ENCODE assay signal across 10 mouse cellular contexts in the genomic region with DNA sequence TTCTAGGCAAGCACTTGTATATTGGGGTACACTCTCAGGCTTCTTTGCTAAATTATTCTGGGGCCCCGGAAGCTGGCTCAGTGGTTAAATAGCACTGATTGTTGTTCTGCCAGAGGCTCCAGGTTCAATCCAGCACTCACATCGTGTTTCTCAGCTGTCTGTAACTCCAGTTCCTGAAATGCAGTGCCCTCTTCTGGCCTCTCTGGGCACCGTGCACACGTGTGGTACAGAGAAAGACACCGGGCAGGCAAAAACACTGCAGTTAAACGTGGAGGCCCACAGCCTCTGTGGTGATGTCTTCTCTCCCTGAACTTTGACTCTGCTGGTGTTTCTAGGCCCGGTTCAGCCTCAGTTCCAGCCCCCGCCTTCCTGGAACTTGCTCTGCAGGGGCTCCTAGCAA. TPM values are rescaled to one million over a fixed set of nuclear protein-coding genes. Genes with fewer than 3 reads are reported as not detected.
A peak's percentile ranks its signal among the peaks of the same experiment; 100 is the strongest.
DNase-seq lines count a peak whose midpoint lies in the region; ATAC-seq and TF ChIP-seq lines count a peak whose summit lies in the region.
"Had no signal": no experiment of that assay in that cellular context is flagged by ENCODE, and none has a peak within 500 bp of the region (broad histone marks: within the 10 kb centered on the region; RNA-seq: fewer than 3 reads in every experiment).

No protein-coding gene starts in this region.

- H3K9ac ChIP-seq in heart, embryonic 12.5 days: no peak overlapping the region
- H3K9ac ChIP-seq in CH12.LX (ENCODE audit: insufficient read depth, low read depth): peak overlapping the region; percentile 79
- no peak overlapping the region for H3K9ac ChIP-seq in kidney, postnatal 0 days (ENCODE audit: low read depth, low read length)
- H3K9ac ChIP-seq: embryonic facial prominence, embryonic 13.5 days had no signal

- no peak overlapping the region for H3K4me3 ChIP-seq in heart, embryonic 12.5 days
- peak overlapping the region; percentile 36 to 48 (median 37) for H3K4me3 ChIP-seq in CH12.LX (replicated peaks in 1 of 3; ENCODE audit: low read depth in 2 of 3, low read length in 2 of 3, poor library complexity in 1 of 3)
- H3K4me3 ChIP-seq in cortical plate, adult 2 months (ENCODE audit: insufficient read depth, low read length): no peak overlapping the region
- H3K4me3 ChIP-seq in kidney, postnatal 0 days (replicated peaks; ENCODE audit: low read depth, low read length): no peak overlapping the region
- H3K4me3 ChIP-seq: embryonic facial prominence, embryonic 13.5 days; myocyte had no signal

- H3K4me2 ChIP-seq in heart, embryonic 12.5 days: no peak overlapping the region
- H3K4me2 ChIP-seq in CH12.LX (ENCODE audit: insufficient read depth, low read depth, poor library complexity, severe bottlenecking): peak overlapping the region; percentile 80
- H3K4me2 ChIP-seq in kidney, postnatal 0 days (ENCODE audit: low read length): no peak overlapping the region
- H3K4me2 ChIP-seq: embryonic facial prominence, embryonic 13.5 days had no signal

- no peaks in the 10 kb centered on the region for H3K27me3 ChIP-seq in heart, embryonic 12.5 days (replicated peaks)
- H3K27me3 ChIP-seq in CH12.LX (replicated peaks): no peaks in the 10 kb centered on the region
- H3K27me3 ChIP-seq in kidney, postnatal 0 days (ENCODE audit: insufficient read depth, low read length): no peaks in the 10 kb centered on the region
- H3K27me3 ChIP-seq: embryonic facial prominence, embryonic 13.5 days had no signal

- no peak for ATAC-seq in heart, embryonic 12.5 days (ENCODE audit: insufficient number of reproducible peaks, low FRiP score)
- peak; percentile 54 for ATAC-seq in kidney, postnatal 0 days (replicated peaks; ENCODE audit: low FRiP score, low read depth)
- ATAC-seq in megakaryocyte progenitor cell, adult 5-6 weeks (replicated peaks; ENCODE audit: poor library complexity): peak; percentile 57

- H3K36me3 ChIP-seq in heart, embryonic 12.5 days: no peaks in the 10 kb centered on the region
- no peaks in the 10 kb centered on the region for H3K36me3 ChIP-seq in CH12.LX (replicated peaks in 1 of 2; ENCODE audit: control insufficient read depth in 1 of 2, insufficient read depth in 1 of 2, low read length in 1 of 2)
- H3K36me3 ChIP-seq in kidney, postnatal 0 days (ENCODE audit: insufficient read depth, low read length): no peaks in the 10 kb centered on the region
- H3K36me3 ChIP-seq: embryonic facial prominence, embryonic 13.5 days had no signal

- WGBS in heart, embryonic 12.5 days: 22% methylated on average over 8 of the region's 8 CpGs
- 19% methylated on average over 8 of the region's 8 CpGs for WGBS in kidney, postnatal 0 days

- no peak; the same call in 1 of the 2 replicates for TF ChIP-seq POLR2A in CH12.LX (IDR thresholded peaks at IDR 0.05; ENCODE audit: low read depth, low read length)
- TF ChIP-seq POLR2A in cortical plate, adult 2 months (IDR thresholded peaks at IDR 0.05; ENCODE audit: extremely low read depth, insufficient read depth, low read length): no peak

- DNase-seq in heart, postnatal 14 days: peak; percentile 28 to 54
- peak; percentile 80 for DNase-seq in CH12.LX (ENCODE audit: extremely low read depth)
- peak; percentile 80 for DNase-seq in kidney, postnatal 0 days (ENCODE audit: low spot score)
- DNase-seq in yolk sac, embryonic 10.5 days (ENCODE audit: low spot score): peak; percentile 40
- no peak for DNase-seq in layer of hippocampus, postnatal 10 days (ENCODE audit: low spot score in 2 of 2)

- H3K4me1 ChIP-seq in heart, embryonic 12.5 days (replicated peaks): peaks cover 11% of the 10 kb centered on the region; the same call in 1 of the 2 replicates
- H3K4me1 ChIP-seq in CH12.LX (ENCODE audit: control insufficient read depth in 1 of 2, insufficient read depth in 2 of 2): peaks cover 33 to 76% of the 10 kb centered on the region in 2 experiments
- H3K4me1 ChIP-seq in cortical plate, adult 2 months (ENCODE audit: control insufficient read depth, insufficient read depth, low read length): no peaks in the 10 kb centered on the region
- H3K4me1 ChIP-seq in kidney, postnatal 0 days (replicated peaks; ENCODE audit: insufficient read depth, low read length): peaks cover 10% of the 10 kb centered on the region; the same call in 1 of the 2 replicates

- TF ChIP-seq RAD21 in CH12.LX (IDR thresholded peaks at IDR 0.05; ENCODE audit: low read depth, low read length): peak; percentile 68

- no peaks in the 10 kb centered on the region for H3K9me3 ChIP-seq in heart, embryonic 12.5 days (replicated peaks)
- H3K9me3 ChIP-seq in CH12.LX (replicated peaks; ENCODE audit: low read length): no peaks in the 10 kb centered on the region
- no peaks in the 10 kb centered on the region for H3K9me3 ChIP-seq in kidney, postnatal 0 days (replicated peaks; ENCODE audit: low read length)
- H3K9me3 ChIP-seq: embryonic facial prominence, embryonic 13.5 days had no signal

- no peak overlapping the region for H3K27ac ChIP-seq in heart, embryonic 12.5 days (ENCODE audit: poor library complexity, severe bottlenecking)
- peak overlapping the region; percentile 82 for H3K27ac ChIP-seq in CH12.LX (ENCODE audit: insufficient read depth, low read depth)
- H3K27ac ChIP-seq in cortical plate, adult 2 months (ENCODE audit: insufficient read depth, low read length): no peak overlapping the region
- H3K27ac ChIP-seq in kidney, postnatal 0 days: peak overlapping the region; percentile 81
- H3K27ac ChIP-seq: embryonic facial prominence, embryonic 13.5 days had no signal

- in situ Hi-C loops in CH12.LX (cut with MboI; ENCODE audit: low pct_ligation_motif_present, low pct_unique_long_range_greater_than_20kb, low sequenced_read_pairs): no loop called here

- intact Hi-C loops in heart, postnatal 14 days (cut with DNase I): no loop called here

- TF ChIP-seq CTCF in CH12.LX (conservative IDR thresholded peaks at IDR 0.05 in 1 of 2, IDR thresholded peaks at IDR 0.05 in 1 of 2; ENCODE audit: low read depth in 2 of 2, low read length in 2 of 2): peak; percentile 13 to 88; a peak in 2 of 4 replicates
- peak; percentile 54 for TF ChIP-seq CTCF in cortical plate, adult 2 months (IDR thresholded peaks at IDR 0.05; ENCODE audit: extremely low read depth, insufficient read depth, low read length)
- peak; percentile 82 for TF ChIP-seq CTCF in kidney, postnatal 0 days (IDR thresholded peaks at IDR 0.05; ENCODE audit: low read depth)

- dilution Hi-C loops in CH12.LX (cut with MboI; ENCODE audit: extremely low pct_ligation_motif_present, extremely low pct_unique_long_range_greater_than_20kb, low sequenced_read_pairs): no loop called here

- no peak for TF ChIP-seq EP300 in CH12.LX (IDR thresholded peaks at IDR 0.05; ENCODE audit: low read length)

- peaks cover 5% of the 10 kb centered on the region for H3K79me2 ChIP-seq in CH12.LX (replicated peaks; ENCODE audit: control insufficient read depth, extremely low read depth, insufficient read depth, poor library complexity, severe bottlenecking)

RNA-seq across cellular contexts. Expression of a gene that starts 4.5 kb away (rescaled TPM):
- total RNA-seq in heart, postnatal 14 days (2021): 10 to 100 TPM; 29.3 to 30.2 TPM
- polyA plus RNA-seq in heart, embryonic 12.5 days (2016; fragmentation: Nextera tagmentation; extraction: Ambion mirVana): 86.4 and 87.2 TPM in 2 replicates
- total RNA-seq in CH12.LX (2012; rRNA removed): 209 and 215 TPM in 2 replicates
- total RNA-seq in CH12.LX (2014; rRNA removed): 203 and 223 TPM in 2 replicates
- polyA plus RNA-seq in CH12.LX (2012; ENCODE audit: insufficient read length, low read depth): 158 and 159 TPM in 2 replicates
- 26.2 and 27.5 TPM in 2 replicates for polyA plus RNA-seq in cortical plate, adult 2 months (2012; rRNA removed)
- 207 and 215 TPM in 2 replicates for polyA plus RNA-seq in kidney, postnatal 0 days (2015; fragmentation: Nextera tagmentation; extraction: Ambion mirVana)
- total RNA-seq in megakaryocyte progenitor cell, adult 5-6 weeks (2015): 63.9 and 74.4 TPM in 2 replicates
- 161 and 168 TPM in 2 replicates for total RNA-seq in megakaryocyte progenitor cell, adult 5-6 weeks (2017)
- total RNA-seq in layer of hippocampus, postnatal 10 days (2021): 10 to 100 TPM; 45.7 to 49.4 TPM

RNA-seq across cellular contexts. Expression of a gene that starts 17.7 kb away (rescaled TPM):
- 1 to 10 TPM; 2.0 to 5.7 TPM for total RNA-seq in heart, postnatal 14 days (2021)
- 1.0 and 1.1 TPM in 2 replicates for polyA plus RNA-seq in heart, embryonic 12.5 days (2016; fragmentation: Nextera tagmentation; extraction: Ambion mirVana)
- 49.1 and 69.0 TPM in 2 replicates for total RNA-seq in CH12.LX (2012; rRNA removed)
- 36.7 and 43.9 TPM in 2 replicates for total RNA-seq in CH12.LX (2014; rRNA removed)
- 164 and 177 TPM in 2 replicates for polyA plus RNA-seq in CH12.LX (2012; ENCODE audit: insufficient read length, low read depth)
- polyA plus RNA-seq in cortical plate, adult 2 months (2012; rRNA removed): 1.1 and 1.3 TPM in 2 replicates
- polyA plus RNA-seq in kidney, postnatal 0 days (2015; fragmentation: Nextera tagmentation; extraction: Ambion mirVana): 0.93 and 1.1 TPM in 2 replicates
- total RNA-seq in megakaryocyte progenitor cell, adult 5-6 weeks (2015): 50.3 and 53.6 TPM in 2 replicates
- 21.4 and 23.8 TPM in 2 replicates for total RNA-seq in megakaryocyte progenitor cell, adult 5-6 weeks (2017)
- under 1 TPM; 0.51 to 0.89 TPM for total RNA-seq in layer of hippocampus, postnatal 10 days (2021)

RNA-seq across cellular contexts. Expression of a gene that starts 17.8 kb away (rescaled TPM):
- total RNA-seq in heart, postnatal 14 days (2021): 10 to 100 TPM; 38.4 to 46.7 TPM
- 162 and 163 TPM in 2 replicates for polyA plus RNA-seq in heart, embryonic 12.5 days (2016; fragmentation: Nextera tagmentation; extraction: Ambion mirVana)
- total RNA-seq in CH12.LX (2012; rRNA removed): 296 and 352 TPM in 2 replicates
- total RNA-seq in CH12.LX (2014; rRNA removed): 197 and 221 TPM in 2 replicates
- polyA plus RNA-seq in CH12.LX (2012; ENCODE audit: insufficient read length, low read depth): 197 and 210 TPM in 2 replicates
- 33.0 and 37.4 TPM in 2 replicates for polyA plus RNA-seq in cortical plate, adult 2 months (2012; rRNA removed)
- polyA plus RNA-seq in kidney, postnatal 0 days (2015; fragmentation: Nextera tagmentation; extraction: Ambion mirVana): 146 and 157 TPM in 2 replicates
- 92.7 and 106 TPM in 2 replicates for total RNA-seq in megakaryocyte progenitor cell, adult 5-6 weeks (2015)
- total RNA-seq in megakaryocyte progenitor cell, adult 5-6 weeks (2017): 62.4 and 63.5 TPM in 2 replicates
- 10 to 100 TPM; 36.0 to 37.1 TPM for total RNA-seq in layer of hippocampus, postnatal 10 days (2021)

RNA-seq across cellular contexts. Expression of a gene that starts 34.2 kb away (rescaled TPM):
- 10 to 100 TPM; 17.8 to 21.3 TPM for total RNA-seq in heart, postnatal 14 days (2021)
- 32.7 and 34.4 TPM in 2 replicates for polyA plus RNA-seq in heart, embryonic 12.5 days (2016; fragmentation: Nextera tagmentation; extraction: Ambion mirVana)
- total RNA-seq in CH12.LX (2012; rRNA removed): 26.5 and 29.8 TPM in 2 replicates
- total RNA-seq in CH12.LX (2014; rRNA removed): 23.9 and 27.0 TPM in 2 replicates
- 34.7 and 35.5 TPM in 2 replicates for polyA plus RNA-seq in CH12.LX (2012; ENCODE audit: insufficient read length, low read depth)
- polyA plus RNA-seq in cortical plate, adult 2 months (2012; rRNA removed): 109 and 110 TPM in 2 replicates
- polyA plus RNA-seq in kidney, postnatal 0 days (2015; fragmentation: Nextera tagmentation; extraction: Ambion mirVana): 46.2 and 49.3 TPM in 2 replicates
- total RNA-seq in megakaryocyte progenitor cell, adult 5-6 weeks (2015): 3.4 and 3.5 TPM in 2 replicates
- 2.7 and 8.0 TPM in 2 replicates for total RNA-seq in megakaryocyte progenitor cell, adult 5-6 weeks (2017)
- total RNA-seq in layer of hippocampus, postnatal 10 days (2021): 10 to 100 TPM; 56.7 to 67.0 TPM

RNA-seq across cellular contexts. Expression of a gene that starts 45.4 kb away (rescaled TPM):
- total RNA-seq in heart, postnatal 14 days (2021): 10 to 100 TPM in 1 of 2 experiments, 1 to 10 TPM in 1; 7.5 to 18.8 TPM
- 22.1 and 28.2 TPM in 2 replicates for polyA plus RNA-seq in heart, embryonic 12.5 days (2016; fragmentation: Nextera tagmentation; extraction: Ambion mirVana)
- total RNA-seq in CH12.LX (2012; rRNA removed) (73.8 and 92.3 TPM in 2 replicates), CH12.LX (2014; rRNA removed) (42.1 and 42.7 TPM in 2 replicates)
- 147 and 171 TPM in 2 replicates for polyA plus RNA-seq in CH12.LX (2012; ENCODE audit: insufficient read length, low read depth)
- 9.2 and 10.4 TPM in 2 replicates for polyA plus RNA-seq in cortical plate, adult 2 months (2012; rRNA removed)
- 16.7 and 20.5 TPM in 2 replicates for polyA plus RNA-seq in kidney, postnatal 0 days (2015; fragmentation: Nextera tagmentation; extraction: Ambion mirVana)
- total RNA-seq in megakaryocyte progenitor cell, adult 5-6 weeks (2015): 27.0 and 38.6 TPM in 2 replicates
- 21.7 and 35.4 TPM in 2 replicates for total RNA-seq in megakaryocyte progenitor cell, adult 5-6 weeks (2017)
- total RNA-seq in layer of hippocampus, postnatal 10 days (2021): 1 to 10 TPM; 5.5 to 5.9 TPM

Comparison
In these comparisons a context has a peak if more than half of its experiments do, and no peak if none do; other contexts are left out.
1. DNase-seq: peak in heart, postnatal 14 days (2 of 2), CH12.LX (single experiment), kidney, postnatal 0 days (single experiment) and yolk sac, embryonic 10.5 days (single experiment); none in layer of hippocampus, postnatal 10 days (0 of 2).
2. H3K27ac ChIP-seq: peak in CH12.LX (single experiment) and kidney, postnatal 0 days (single experiment); none in heart, embryonic 12.5 days (single experiment) and cortical plate, adult 2 months (single experiment).
3. H3K4me3 ChIP-seq: peak in CH12.LX (3 of 3); none in heart, embryonic 12.5 days (single experiment), cortical plate, adult 2 months (single experiment) and kidney, postnatal 0 days (single experiment).
4. Peak in every context shown above with its lines, with median percentiles within 50 percentile points of each other: CTCF ChIP-seq.